10 mouse cellular contexts compared by ENCODE assay signal in the genomic region with DNA sequence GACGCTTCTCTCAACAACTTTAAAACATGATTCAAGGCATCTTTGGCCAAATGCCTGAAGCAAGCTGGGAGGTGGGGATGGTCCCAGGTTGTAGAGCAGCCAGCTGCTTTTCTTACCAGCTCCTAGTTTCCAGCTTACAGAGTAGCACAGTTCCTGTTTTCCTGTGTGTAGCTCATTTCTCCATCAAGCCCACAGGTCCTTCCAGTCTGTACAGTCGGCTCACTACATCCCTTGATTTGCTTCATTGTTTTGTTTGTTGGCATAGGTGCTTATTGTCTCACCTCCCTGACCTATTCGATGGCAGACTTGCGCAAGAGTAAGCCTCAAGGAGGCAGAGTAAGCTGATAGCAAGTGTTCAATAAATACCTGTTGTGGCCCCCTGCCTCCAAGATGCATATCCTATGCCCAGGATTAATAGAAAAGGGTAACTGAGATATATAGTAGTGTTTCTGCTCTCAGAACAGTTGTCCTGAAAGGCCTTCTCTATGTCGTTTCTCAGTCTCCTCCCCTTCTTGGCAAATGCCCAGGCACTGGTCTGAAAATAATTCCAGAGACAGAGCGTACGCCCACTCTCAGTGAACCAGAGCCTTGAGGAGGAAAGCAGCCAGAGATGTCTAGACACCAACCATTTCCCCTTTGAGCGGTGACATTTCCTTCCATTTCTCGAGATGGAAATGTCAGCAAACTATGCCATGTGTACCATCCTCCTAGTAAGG.
DNase-seq lines count a peak whose midpoint lies in the region; ATAC-seq lines count a peak whose summit lies in the region.
"Had no signal": no experiment of that assay in that cellular context is flagged by ENCODE, and none has a peak within 500 bp of the region (broad histone marks: within the 10 kb centered on the region; RNA-seq: fewer than 3 reads in every experiment).

No protein-coding gene starts in this region.

- H3K36me3 ChIP-seq in midbrain, embryonic 15.5 days (replicated peaks) = no peaks in the 10 kb centered on the region
- H3K36me3 ChIP-seq: kidney, embryonic 15.5 days; limb, embryonic 15.5 days had no signal

- WGBS in midbrain, embryonic 15.5 days = 81% methylated on average over 9 of the region's 9 CpGs

- no peak for ATAC-seq in midbrain, embryonic 15.5 days (replicated peaks)

- H3K4me3 ChIP-seq in midbrain, embryonic 15.5 days = no peak overlapping the region
- H3K4me3 ChIP-seq: kidney, embryonic 15.5 days; limb, embryonic 15.5 days had no signal

- no peaks in the 10 kb centered on the region for H3K9me3 ChIP-seq in midbrain, embryonic 15.5 days
- H3K9me3 ChIP-seq: kidney, embryonic 15.5 days; limb, embryonic 15.5 days had no signal

- no peak overlapping the region for H3K9ac ChIP-seq in midbrain, embryonic 15.5 days
- H3K9ac ChIP-seq: kidney, embryonic 15.5 days; limb, embryonic 15.5 days had no signal

- no peak overlapping the region for H3K4me2 ChIP-seq in midbrain, embryonic 15.5 days
- H3K4me2 ChIP-seq: kidney, embryonic 15.5 days; limb, embryonic 15.5 days had no signal

- DNase-seq in heart, postnatal 4 days = peak; percentile 73
- DNase-seq in heart, adult 11 months = no peak
- peak; percentile 5 for DNase-seq in ovary, postnatal 14 days (ENCODE audit: low spot score)
- DNase-seq in ovary, adult 18-20 months (ENCODE audit: low spot score) = no peak
- peak; percentile 34 for DNase-seq in left cerebral cortex, adult 11 months (ENCODE audit: low spot score)
- peak; percentile 20 for DNase-seq in right cerebral cortex, postnatal 25 days
- DNase-seq: gastrocnemius, postnatal 14 days had no signal

- no peaks in the 10 kb centered on the region for H3K4me1 ChIP-seq in midbrain, embryonic 15.5 days

- no peak overlapping the region for H3K27ac ChIP-seq in midbrain, embryonic 15.5 days
- H3K27ac ChIP-seq: kidney, embryonic 15.5 days; limb, embryonic 15.5 days had no signal

- no peaks in the 10 kb centered on the region for H3K27me3 ChIP-seq in midbrain, embryonic 15.5 days (replicated peaks)
- H3K27me3 ChIP-seq: kidney, embryonic 15.5 days; limb, embryonic 15.5 days had no signal

Comparison
In these comparisons a context has a peak if more than half of its experiments do, and no peak if none do; other contexts are left out.
1. DNase-seq: peak in heart, postnatal 4 days (single experiment), ovary, postnatal 14 days (single experiment), left cerebral cortex, adult 11 months (single experiment) and right cerebral cortex, postnatal 25 days (single experiment); none in heart, adult 11 months (single experiment) and ovary, adult 18-20 months (single experiment).